In genomic region chrX:51017851-51018785, GRCm38 (mm10) we compare ENCODE assay signal across 8 mouse cellular contexts. TPM values are rescaled to one million over a fixed set of nuclear protein-coding genes. Genes with fewer than 3 reads are reported as not detected.
A peak's percentile ranks its signal among the peaks of the same experiment; 100 is the strongest.
DNase-seq lines count a peak whose midpoint lies in the region; ATAC-seq and TF ChIP-seq lines count a peak whose summit lies in the region.

Gene Rap2c (minus strand): TSS chrX:51018018.

- no peaks in the 10 kb centered on the region for H3K27me3 ChIP-seq in intestine, embryonic 16.5 days (replicated peaks; ENCODE audit: control insufficient read depth, insufficient read depth, low read length)
- H3K27me3 ChIP-seq in midbrain, embryonic 10.5 days (ENCODE audit: low read depth, poor library complexity, severe bottlenecking) = no peaks in the 10 kb centered on the region
- no peaks in the 10 kb centered on the region for H3K27me3 ChIP-seq in small intestine, adult 2 months (ENCODE audit: control insufficient read depth, insufficient read depth, low read length)

- TF ChIP-seq POLR2A in small intestine, adult 2 months (IDR thresholded peaks at IDR 0.05; ENCODE audit: low read depth, low read length) = 0 out of 2 replicates have a peak, but pooled peaks have one; percentile 18

- peak; percentile 18 to 36 for DNase-seq in urinary bladder, adult 18-20 months (ENCODE audit: low spot score in 2 of 2)
- DNase-seq in urinary bladder, postnatal 10 days (ENCODE audit: low spot score) = no peak
- peak; percentile 88 for DNase-seq in embryo, embryonic 11 days
- peak; percentile 34 to 71 for DNase-seq in gastrocnemius, postnatal 4 days (ENCODE audit: low spot score in 2 of 2)
- peak; percentile 69 for DNase-seq in left cerebral cortex, postnatal 4 days
- peak; percentile 69 for DNase-seq in midbrain, embryonic 10.5 days (ENCODE audit: low spot score)

- H3K36me3 ChIP-seq in intestine, embryonic 16.5 days (ENCODE audit: control insufficient read depth, insufficient read depth, low read length) = no peaks in the 10 kb centered on the region
- H3K36me3 ChIP-seq in midbrain, embryonic 10.5 days = peaks cover 21% of the 10 kb centered on the region
- peaks cover 7% of the 10 kb centered on the region for H3K36me3 ChIP-seq in small intestine, adult 2 months (ENCODE audit: control insufficient read depth, insufficient read depth, low read length)

- peak within 1 kb of the TSS; percentile 51 for H3K4me2 ChIP-seq in intestine, embryonic 16.5 days (ENCODE audit: low read depth, low read length)

- 19% methylated on average over 38 of the region's 92 CpGs for WGBS in intestine, embryonic 16.5 days
- WGBS in midbrain, embryonic 10.5 days = 28% methylated on average over 22 of the region's 92 CpGs
- 9% methylated on average over 45 of the region's 92 CpGs for WGBS in small intestine, adult 2 months

- no peaks in the 10 kb centered on the region for H3K9me3 ChIP-seq in intestine, embryonic 16.5 days (ENCODE audit: control insufficient read depth, low read length)
- H3K9me3 ChIP-seq in midbrain, embryonic 10.5 days (replicated peaks) = 0 out of 2 replicates have a peak, but pooled peaks cover 6% of the 10 kb centered on the region

- 0 out of 2 replicates have a peak, but pooled peaks cover 3% of the 10 kb centered on the region for H3K4me1 ChIP-seq in intestine, embryonic 16.5 days (ENCODE audit: control insufficient read depth, insufficient read depth, low read length)
- no peaks in the 10 kb centered on the region for H3K4me1 ChIP-seq in midbrain, embryonic 10.5 days
- H3K4me1 ChIP-seq in small intestine, adult 2 months (ENCODE audit: control insufficient read depth, insufficient read depth, insufficient read length, low read length) = peaks cover 3% of the 10 kb centered on the region; the same call in 1 of the 2 replicates

- H3K9ac ChIP-seq in intestine, embryonic 16.5 days (ENCODE audit: low read depth, low read length) = peak within 1 kb of the TSS; percentile 79

- peak; percentile 84 for ATAC-seq in intestine, embryonic 16.5 days

- H3K4me3 ChIP-seq in intestine, embryonic 16.5 days (ENCODE audit: low read length) = peak within 1 kb of the TSS; percentile 56
- H3K4me3 ChIP-seq in midbrain, embryonic 10.5 days = peak within 1 kb of the TSS; percentile 65
- H3K4me3 ChIP-seq in small intestine, adult 2 months (ENCODE audit: low read depth, low read length) = peak within 1 kb of the TSS; percentile 100

- no peak for TF ChIP-seq CTCF in small intestine, adult 2 months (IDR thresholded peaks at IDR 0.05; ENCODE audit: extremely low read depth, insufficient read length, insufficient replicate concordance, low read depth, low read length)

- intact Hi-C loops in left cerebral cortex, postnatal 4 days (cut with DNase I) = no loop called here

- H3K27ac ChIP-seq in intestine, embryonic 16.5 days (ENCODE audit: low read length) = peak within 1 kb of the TSS; percentile 88
- peak within 1 kb of the TSS; percentile 95 for H3K27ac ChIP-seq in midbrain, embryonic 10.5 days (replicated peaks)
- peak within 1 kb of the TSS; percentile 98 for H3K27ac ChIP-seq in small intestine, adult 2 months (ENCODE audit: insufficient read depth, low read depth, low read length)

RNA-seq across cellular contexts. Expression of gene Rap2c, which starts in this region (rescaled TPM):
- 10 to 100 TPM; 47.7 to 55.4 TPM for total RNA-seq in gastrocnemius, postnatal 4 days (2021)
- 15.5 and 17.3 TPM in 2 replicates for polyA plus RNA-seq in intestine, embryonic 16.5 days (2015; fragmentation: Nextera tagmentation; extraction: Ambion mirVana)
- 10 to 100 TPM; 36.8 to 42.3 TPM for total RNA-seq in left cerebral cortex, postnatal 4 days (2021)
- polyA plus RNA-seq in midbrain, embryonic 10.5 days (2016; fragmentation: Nextera tagmentation; extraction: Ambion mirVana) = 15.6 and 16.4 TPM in 2 replicates
- polyA plus RNA-seq in small intestine, adult 2 months (2012; rRNA removed) = 0.38 and 1.5 TPM in 2 replicates
